Mouse (Mus musculus) heart, embryonic 11.5 days (tissue): ENCODE measurements at regions not wholly inside any gene's neighbourhood (a gene's known extent, or its start where the extent isn't known, plus 50 kb on each side); places are given as distances from the start of the nearest gene placed in this dataset.

Source experiments
- ATAC-seq: fragments of 200-750 bp; cut with Nextera tagmentation; replicated peaks from 2 replicates; pipeline ENCODE4 v1.8.0; 2017; ENCODE audit warnings: moderate library complexity; ENCODE audit not compliant: insufficient number of reproducible peaks, low FRiP score, low TSS enrichment
- H3K27ac ChIP-seq: fragments of 300-500 bp; sonication (generic); 2 replicates; pipeline ENCODE4 v1.5.1; 2014; ENCODE audit warnings: mild to moderate bottlenecking, low read depth, low read length
- H3K27me3 ChIP-seq: fragments of 300-500 bp; sonication (generic); 2 replicates; pipeline ENCODE4 v1.6.1; 2014; ENCODE audit warnings: mild to moderate bottlenecking, low read length, mixed read lengths; ENCODE audit not compliant: control insufficient read depth, insufficient read depth
- H3K36me3 ChIP-seq: fragments of 300-500 bp; sonication (generic); 2 replicates; pipeline ENCODE4 v1.6.1; 2014; ENCODE audit warnings: mild to moderate bottlenecking, low read length, moderate library complexity, mixed read lengths; ENCODE audit not compliant: control insufficient read depth, insufficient read depth
- H3K4me1 ChIP-seq: fragments of 300-500 bp; sonication (generic); 2 replicates; pipeline ENCODE4 v1.6.1; 2014; ENCODE audit warnings: low read length; ENCODE audit not compliant: control insufficient read depth, insufficient read depth
- H3K4me2 ChIP-seq: fragments of 300-500 bp; sonication (generic); 2 replicates; pipeline ENCODE4 v1.6.1; 2014; ENCODE audit warnings: mild to moderate bottlenecking, moderate library complexity
- H3K4me3 ChIP-seq: fragments of 300-500 bp; sonication (generic); 2 replicates; pipeline ENCODE4 v1.5.1; 2014; ENCODE audit warnings: low read depth, low read length
- H3K9ac ChIP-seq: fragments of 300-500 bp; sonication (generic); 2 replicates; pipeline ENCODE4 v1.6.1; 2014; ENCODE audit warnings: mild to moderate bottlenecking, low read depth, low read length, moderate library complexity
- H3K9me3 ChIP-seq: fragments of 300-500 bp; sonication (generic); replicated peaks from 2 replicates; pipeline ENCODE4 v1.6.1; 2016; ENCODE audit warnings: low read length; ENCODE audit not compliant: control insufficient read depth
- WGBS: fragments of 180-500 bp; shearing (Covaris S2); extraction: QIAGEN DNeasy Blood & Tissue Kit; methylation state at CpG from one replicate; pipeline ENCODE4 v1.1.7; 2014; ENCODE audit not compliant: insufficient replicate concordance; 5-methylcytosine and 5-hydroxymethylcytosine counted together

- WGBS, result 76% methylated on average over 2 of the region's 2 CpGs
- H3K4me3 ChIP-seq, result no peak overlapping the region
- ATAC-seq, result no peak
- no peak overlapping the region for H3K9ac ChIP-seq
- H3K4me2 ChIP-seq, result no peak overlapping the region
- H3K9me3 ChIP-seq, result no peaks in the 10 kb centered on the region
- no peaks in the 10 kb centered on the region; the same call in 1 of the 2 replicates for H3K36me3 ChIP-seq
- no peaks in the 10 kb centered on the region for H3K27me3 ChIP-seq
- H3K27ac ChIP-seq, result no peak overlapping the region
- H3K4me1 ChIP-seq, result peaks cover 4% of the 10 kb centered on the region; the same call in 1 of the 2 replicates
Observed at GRCm38 (mm10) chr11:22693376-22693775, 167.4 kb downstream of the B3gnt2 start.

GRCm38 (mm10) chr11:22693984-22694383 is 166.8 kb downstream of the B3gnt2 start:
- no peak overlapping the region for H3K9ac ChIP-seq
- peaks cover 4% of the 10 kb centered on the region; the same call in 1 of the 2 replicates for H3K4me1 ChIP-seq
- no peak overlapping the region for H3K4me2 ChIP-seq
- no peaks in the 10 kb centered on the region for H3K27me3 ChIP-seq
- WGBS, result 62% methylated on average over 2 of the region's 2 CpGs
- no peaks in the 10 kb centered on the region for H3K9me3 ChIP-seq
- ATAC-seq, result no peak
- no peak overlapping the region for H3K4me3 ChIP-seq
- no peak overlapping the region for H3K27ac ChIP-seq
- no peaks in the 10 kb centered on the region; the same call in 1 of the 2 replicates for H3K36me3 ChIP-seq

- Histone ChIP-seq H3K36me3 (no peaks in the 10 kb centered on the region; the same call in 1 of the 2 replicates), H3K27me3 (no peaks in the 10 kb centered on the region), H3K4me2 (no peak overlapping the region), H3K9me3 (no peaks in the 10 kb centered on the region), H3K4me3 (no peak overlapping the region), H3K4me1 (peaks cover 4% of the 10 kb centered on the region; the same call in 1 of the 2 replicates), H3K9ac (no peak overlapping the region), H3K27ac (no peak overlapping the region)
- WGBS, result 68% methylated on average over 5 of the region's 5 CpGs
- ATAC-seq, result no peak
Observed at GRCm38 (mm10) chr11:22694829-22695228, 165.9 kb downstream of the B3gnt2 start.

GRCm38 (mm10) chr11:22695237-22695636 is 165.5 kb downstream of the B3gnt2 start:
- WGBS, result 81% methylated on average over 1 of the region's 1 CpGs
- H3K9ac ChIP-seq, result no peak overlapping the region
- no peaks in the 10 kb centered on the region for H3K27me3 ChIP-seq
- no peaks in the 10 kb centered on the region; the same call in 1 of the 2 replicates for H3K36me3 ChIP-seq
- H3K4me2 ChIP-seq, result no peak overlapping the region
- H3K4me1 ChIP-seq, result peaks cover 4% of the 10 kb centered on the region; the same call in 1 of the 2 replicates
- H3K4me3 ChIP-seq, result no peak overlapping the region
- ATAC-seq, result no peak
- H3K9me3 ChIP-seq, result no peaks in the 10 kb centered on the region
- H3K27ac ChIP-seq, result no peak overlapping the region

- Histone ChIP-seq H3K4me1 (peaks cover 4% of the 10 kb centered on the region; the same call in 1 of the 2 replicates), H3K9me3 (no peaks in the 10 kb centered on the region), H3K27ac (no peak overlapping the region), H3K4me2 (no peak overlapping the region), H3K4me3 (no peak overlapping the region), H3K27me3 (no peaks in the 10 kb centered on the region), H3K36me3 (no peaks in the 10 kb centered on the region; the same call in 1 of the 2 replicates), H3K9ac (no peak overlapping the region)
- WGBS, result 64% methylated on average over 5 of the region's 5 CpGs
- ATAC-seq, result no peak
Observed at GRCm38 (mm10) chr11:22698057-22698941, 162.5 kb downstream of the B3gnt2 start.

GRCm38 (mm10) chr11:22706082-22706481 is 154.7 kb downstream of the B3gnt2 start:
- H3K36me3 ChIP-seq, result no peaks in the 10 kb centered on the region
- H3K9me3 ChIP-seq, result no peaks in the 10 kb centered on the region
- H3K4me2 ChIP-seq, result no peak overlapping the region
- no peak overlapping the region for H3K27ac ChIP-seq
- H3K4me1 ChIP-seq, result no peaks in the 10 kb centered on the region
- 85% methylated on average over 3 of the region's 3 CpGs for WGBS
- H3K4me3 ChIP-seq, result no peak overlapping the region
- no peak overlapping the region for H3K9ac ChIP-seq
- no peaks in the 10 kb centered on the region for H3K27me3 ChIP-seq
- no peak for ATAC-seq
